Comparison of ENCODE assay signal across 23 mouse cellular contexts in genomic region chr9:70598271-70598670, GRCm38 (mm10). TPM values are rescaled to one million over a fixed set of nuclear protein-coding genes. Genes with fewer than 3 reads are reported as not detected.
A peak's percentile ranks its signal among the peaks of the same experiment; 100 is the strongest.
DNase-seq lines count a peak whose midpoint lies in the region; ATAC-seq and TF ChIP-seq lines count a peak whose summit lies in the region.
"Had no signal": no experiment of that assay in that cellular context is flagged by ENCODE, and none has a peak within 500 bp of the region (broad histone marks: within the 10 kb centered on the region; RNA-seq: fewer than 3 reads in every experiment).

No protein-coding gene starts in this region.

- no peak for TF ChIP-seq POLR2A in kidney, adult 2 months (IDR thresholded peaks at IDR 0.05; ENCODE audit: low read depth, low read length)

- H3K27ac ChIP-seq in kidney, adult 2 months (ENCODE audit: insufficient read depth, low read depth, low read length), result peak overlapping the region; percentile 89; the same call in 1 of the 2 replicates
- 0 out of 2 replicates have a peak overlapping the region, but pooled peaks have one; percentile 19 for H3K27ac ChIP-seq in kidney, postnatal 0 days
- H3K27ac ChIP-seq: embryonic facial prominence, embryonic 13.5 days; embryonic facial prominence, embryonic 15.5 days; forebrain, embryonic 10.5 days; forebrain, embryonic 12.5 days had no signal

- DNase-seq in kidney, adult 2 months, result peak; percentile 56
- no peak for DNase-seq in kidney, adult 18-20 months
- no peak for DNase-seq in kidney, postnatal 0 days (ENCODE audit: low spot score)
- DNase-seq in kidney, postnatal 4 days, result no peak
- DNase-seq in yolk sac, embryonic 10.5 days (ENCODE audit: low spot score), result peak; percentile 14
- DNase-seq in left cerebral cortex, adult 18-20 months (ENCODE audit: low spot score in 2 of 2), result no peak
- DNase-seq: adrenal gland, adult 2 months; adrenal gland, postnatal 10 days; adrenal gland, postnatal 25 days; cerebellum, adult 11 months; cerebellum, adult 18-20 months; cerebellum, adult 8-10 months; cerebellum, adult 9-11 months; cerebellum, postnatal 14 days; cerebellum, postnatal 36 days; embryo, embryonic 11 days had no signal

- no peak for TF ChIP-seq CTCF in kidney, adult 2 months (conservative IDR thresholded peaks at IDR 0.05; ENCODE audit: insufficient read depth, insufficient read length, low read depth, low read length)
- TF ChIP-seq CTCF in kidney, postnatal 0 days (IDR thresholded peaks at IDR 0.05; ENCODE audit: low read depth), result no peak

- H3K4me1 ChIP-seq in kidney, adult 2 months (ENCODE audit: control insufficient read depth, insufficient read depth, low read length), result peaks cover 10% of the 10 kb centered on the region
- no peaks in the 10 kb centered on the region for H3K4me1 ChIP-seq in kidney, postnatal 0 days (replicated peaks; ENCODE audit: insufficient read depth, low read length)
- H3K4me1 ChIP-seq: embryonic facial prominence, embryonic 13.5 days; embryonic facial prominence, embryonic 15.5 days; forebrain, embryonic 10.5 days; forebrain, embryonic 12.5 days had no signal

- H3K9ac ChIP-seq in kidney, postnatal 0 days (ENCODE audit: low read depth, low read length), result no peak overlapping the region
- H3K9ac ChIP-seq: embryonic facial prominence, embryonic 13.5 days; embryonic facial prominence, embryonic 15.5 days; forebrain, embryonic 12.5 days had no signal

- 65% methylated on average over 2 of the region's 2 CpGs for WGBS in kidney, adult 2 months
- WGBS in kidney, postnatal 0 days, result 87% methylated on average over 2 of the region's 2 CpGs

- no peaks in the 10 kb centered on the region for H3K27me3 ChIP-seq in kidney, adult 2 months (replicated peaks; ENCODE audit: control insufficient read depth, insufficient read depth, low read length)
- H3K27me3 ChIP-seq in kidney, postnatal 0 days (ENCODE audit: insufficient read depth, low read length), result no peaks in the 10 kb centered on the region
- H3K27me3 ChIP-seq: embryonic facial prominence, embryonic 13.5 days; embryonic facial prominence, embryonic 15.5 days; forebrain, embryonic 12.5 days had no signal

- no peak overlapping the region for H3K4me2 ChIP-seq in kidney, postnatal 0 days (ENCODE audit: low read length)
- H3K4me2 ChIP-seq: embryonic facial prominence, embryonic 13.5 days; embryonic facial prominence, embryonic 15.5 days; forebrain, embryonic 12.5 days had no signal

- H3K4me3 ChIP-seq in kidney, adult 2 months (ENCODE audit: insufficient read depth, low read depth, low read length), result no peak overlapping the region
- H3K4me3 ChIP-seq in kidney, postnatal 0 days (replicated peaks; ENCODE audit: low read depth, low read length), result no peak overlapping the region
- H3K4me3 ChIP-seq: embryonic facial prominence, embryonic 13.5 days; embryonic facial prominence, embryonic 15.5 days; erythroblast, embryonic 14.5 days; forebrain, embryonic 10.5 days; forebrain, embryonic 12.5 days had no signal

- peaks cover 2% of the 10 kb centered on the region; the same call in 1 of the 2 replicates for H3K36me3 ChIP-seq in kidney, adult 2 months (ENCODE audit: control insufficient read depth, insufficient read depth, low read length)
- H3K36me3 ChIP-seq in kidney, postnatal 0 days (ENCODE audit: insufficient read depth, low read length), result 0 out of 2 replicates have a peak, but pooled peaks cover 15% of the 10 kb centered on the region

- ATAC-seq in kidney, postnatal 0 days (replicated peaks; ENCODE audit: low FRiP score, low read depth), result 0 out of 2 replicates have a peak, but pooled peaks have one; percentile 21
- ATAC-seq: forebrain, embryonic 14.5 days had no signal

- H3K9me3 ChIP-seq in kidney, postnatal 0 days (replicated peaks; ENCODE audit: low read length), result no peaks in the 10 kb centered on the region
- H3K9me3 ChIP-seq: embryonic facial prominence, embryonic 13.5 days; embryonic facial prominence, embryonic 15.5 days; forebrain, embryonic 10.5 days; forebrain, embryonic 12.5 days had no signal

RNA-seq across cellular contexts. Expression of gene Sltm, which starts 55.7 kb away (rescaled TPM):
- polyA plus RNA-seq in kidney, adult 2 months (2012; rRNA removed), result 6.5 and 8.0 TPM in 2 replicates
- polyA plus RNA-seq in kidney, postnatal 0 days (2015; fragmentation: Nextera tagmentation; extraction: Ambion mirVana), result 38.1 and 38.9 TPM in 2 replicates
- total RNA-seq in left cerebral cortex, adult 18-20 months (2021), result 10 to 100 TPM; 48.7 to 53.2 TPM

RNA-seq across cellular contexts. Expression of gene Gm10642, which starts 57.8 kb away (rescaled TPM):
- 0.38 and 0.41 TPM in 2 replicates for polyA plus RNA-seq in kidney, adult 2 months (2012; rRNA removed)
- polyA plus RNA-seq in kidney, postnatal 0 days (2015; fragmentation: Nextera tagmentation; extraction: Ambion mirVana), result 1.3 and 1.7 TPM in 2 replicates
- total RNA-seq in left cerebral cortex, adult 18-20 months (2021), result 1 to 10 TPM; 1.3 to 1.6 TPM
- total RNA-seq: common myeloid progenitor, adult 5-6 weeks had no signal

RNA-seq across cellular contexts. Expression of gene Mindy2, which starts 58.7 kb away (rescaled TPM):
- polyA plus RNA-seq in kidney, adult 2 months (2012; rRNA removed), result 10.0 and 10.8 TPM in 2 replicates
- 14.6 and 16.9 TPM in 2 replicates for polyA plus RNA-seq in kidney, postnatal 0 days (2015; fragmentation: Nextera tagmentation; extraction: Ambion mirVana)
- total RNA-seq in left cerebral cortex, adult 18-20 months (2021), result 10 to 100 TPM; 41.6 to 41.9 TPM

Comparison
In these comparisons a context has a peak if more than half of its experiments do, and no peak if none do; other contexts are left out.
1. DNase-seq: peak in kidney, adult 2 months (single experiment) and yolk sac, embryonic 10.5 days (single experiment); none in kidney, adult 18-20 months (single experiment), kidney, postnatal 0 days (single experiment), kidney, postnatal 4 days (0 of 2) and left cerebral cortex, adult 18-20 months (0 of 2).